Mouse (Mus musculus) cerebellum, adult 9-10 months (tissue): ENCODE measurements around the gene Opcml.
A peak's percentile ranks its signal among the peaks of the same experiment; 100 is the strongest.

ENCODE experiments used
- DNase-seq: peaks from one replicate; pipeline ENCODE4 v3.0.0; 2022

Gene Opcml

DNA sequence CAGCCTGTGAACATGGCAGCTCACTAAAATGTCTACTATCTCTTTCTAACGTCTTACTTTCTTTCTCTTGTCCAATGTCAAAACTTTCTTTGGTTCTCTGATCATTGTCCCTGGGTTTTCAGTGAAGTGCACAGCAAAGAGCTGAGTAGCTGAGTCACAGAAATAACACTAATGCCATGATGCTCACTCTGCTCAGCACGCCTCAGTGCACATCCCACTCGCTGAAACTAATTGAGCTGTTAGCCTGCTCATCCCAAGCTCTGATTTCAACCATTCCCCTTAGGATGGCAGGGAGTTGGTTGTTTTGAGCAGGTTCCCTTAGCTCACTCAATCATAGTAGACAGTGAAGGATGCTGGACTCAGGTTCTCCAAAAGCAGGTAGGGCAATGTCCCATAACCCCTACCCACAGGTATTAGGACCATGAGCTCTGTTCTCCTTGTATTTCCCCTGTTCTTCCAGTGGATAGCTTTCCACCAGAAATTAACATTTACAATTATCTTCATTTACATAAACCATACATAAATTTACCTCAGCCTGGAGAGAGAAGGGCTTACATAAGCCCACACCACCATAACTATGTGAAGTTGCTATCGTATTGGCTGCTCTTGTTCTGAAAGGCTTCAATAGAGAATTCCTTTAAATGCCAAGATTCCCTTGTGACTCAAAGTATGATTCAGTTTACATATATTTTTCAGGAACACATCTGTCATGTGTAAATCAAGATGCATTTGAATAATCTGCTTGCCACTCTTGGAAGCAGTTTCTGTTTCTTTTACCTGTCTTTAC is 655.9 kb downstream of the Opcml start:
- DNase-seq = no peak

DNA sequence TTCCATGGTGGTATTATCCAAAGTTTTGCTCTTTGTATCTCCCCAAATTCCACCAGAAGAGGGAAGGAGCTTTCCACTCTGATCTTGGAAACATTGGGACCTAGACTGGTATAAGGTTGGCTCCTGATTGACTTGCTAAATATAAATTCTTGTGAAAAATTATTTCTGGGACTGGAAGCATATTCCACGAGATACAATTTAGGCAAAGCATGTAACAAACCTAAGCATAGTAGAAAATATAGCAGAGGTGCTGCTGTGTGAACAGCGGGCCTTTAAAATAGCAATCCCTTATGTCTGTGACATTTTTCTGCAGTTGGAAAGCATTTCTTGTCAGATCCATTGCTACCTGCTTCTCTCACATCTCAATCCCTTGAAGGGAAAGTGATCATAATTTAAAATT is 661.9 kb downstream of the Opcml start:
- no peak for DNase-seq

DNA sequence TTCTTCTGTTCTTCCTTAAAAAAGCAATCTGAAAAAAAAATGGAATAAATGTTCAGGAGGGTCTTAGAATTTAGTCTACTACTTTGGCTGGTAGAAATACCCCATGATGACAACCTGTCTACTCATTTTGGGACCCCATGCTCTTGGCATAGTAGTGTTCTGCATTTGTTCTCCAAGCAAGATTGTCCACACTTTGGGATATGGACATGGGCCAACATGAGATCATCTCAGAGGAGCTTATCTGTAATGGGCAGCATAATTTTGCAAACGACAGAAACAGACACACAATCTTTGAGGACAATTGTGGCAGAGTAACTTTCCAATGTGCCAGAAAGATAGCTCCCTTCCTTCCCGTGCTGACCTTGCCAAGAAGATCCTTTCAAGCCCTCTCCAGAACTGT is 662.5 kb downstream of the Opcml start:
- peak; percentile 55 for DNase-seq

DNA sequence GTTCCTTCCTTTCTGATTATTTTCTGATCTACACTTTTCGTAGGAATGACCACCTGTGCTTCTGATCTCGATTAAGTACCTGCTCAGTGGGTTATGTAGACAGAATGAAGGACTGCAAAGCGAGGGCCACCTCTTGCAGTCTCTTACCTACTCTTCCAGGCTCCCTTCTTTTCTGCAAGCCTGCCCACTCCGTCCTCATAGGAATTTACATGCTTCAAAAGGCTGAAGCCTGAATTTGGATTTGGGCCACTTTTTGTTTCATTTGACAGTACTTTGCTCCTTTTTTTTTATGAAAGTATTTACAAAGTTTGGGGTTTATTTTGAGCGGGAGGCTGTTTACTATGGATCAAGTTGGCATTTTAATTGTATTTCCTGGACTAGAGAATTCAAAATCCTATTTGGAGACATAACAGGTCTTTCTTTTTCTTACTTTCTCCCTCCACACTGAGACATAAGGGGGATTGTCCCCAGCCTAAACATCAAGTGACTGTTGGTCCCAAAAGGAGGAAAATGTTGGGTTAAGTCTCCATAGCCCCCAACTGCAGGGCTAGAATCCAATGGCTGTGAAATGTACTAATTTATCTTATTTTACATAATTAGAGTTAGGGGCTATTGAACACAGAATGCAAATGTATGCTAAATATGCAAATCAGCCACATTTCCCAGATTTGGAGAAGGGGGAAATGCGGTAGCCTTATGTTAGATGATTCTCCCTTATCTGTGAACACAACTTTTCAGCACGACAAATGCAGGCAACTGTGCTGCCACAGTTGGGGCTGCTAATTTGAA is 667.6 kb downstream of the Opcml start:
- DNase-seq = no peak

DNA sequence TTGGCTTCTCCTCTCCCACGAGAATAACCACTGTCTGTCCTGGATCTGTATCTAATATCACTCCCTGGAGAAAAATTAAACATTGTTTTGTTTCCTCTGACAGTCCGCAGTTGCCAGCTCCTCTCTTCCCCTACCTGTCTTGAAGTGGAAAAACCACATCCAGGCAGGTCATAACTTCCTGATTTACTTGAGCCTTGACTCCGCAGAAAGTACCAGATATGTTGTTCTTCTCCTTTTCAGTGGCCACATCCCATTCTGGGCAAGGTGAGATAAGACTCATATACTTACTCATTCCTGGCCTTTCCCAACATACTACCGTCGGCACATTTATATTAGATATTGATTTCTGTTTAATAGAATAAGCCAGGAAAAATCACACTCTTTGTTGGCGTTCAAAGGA is 673.0 kb downstream of the Opcml start:
- DNase-seq = no peak

DNA sequence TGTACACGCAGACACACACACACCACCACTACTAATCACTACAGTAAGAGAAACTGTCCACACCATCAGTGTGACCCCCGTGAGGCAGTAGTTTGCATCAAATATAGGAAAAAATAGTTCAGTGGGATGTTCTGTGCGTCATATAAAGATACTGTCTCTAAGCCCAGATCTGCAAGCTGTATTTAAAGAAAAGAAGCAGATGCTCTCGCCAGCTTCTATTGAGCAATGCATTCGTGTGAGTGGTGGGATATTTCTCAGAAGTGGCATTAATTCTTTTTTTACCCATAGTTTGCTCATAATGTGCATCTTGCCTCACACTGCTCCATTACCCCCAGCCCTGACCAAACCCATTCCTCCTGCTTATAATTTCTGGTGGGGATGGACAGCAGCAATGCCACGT is 678.8 kb downstream of the Opcml start:
- no peak for DNase-seq

DNA sequence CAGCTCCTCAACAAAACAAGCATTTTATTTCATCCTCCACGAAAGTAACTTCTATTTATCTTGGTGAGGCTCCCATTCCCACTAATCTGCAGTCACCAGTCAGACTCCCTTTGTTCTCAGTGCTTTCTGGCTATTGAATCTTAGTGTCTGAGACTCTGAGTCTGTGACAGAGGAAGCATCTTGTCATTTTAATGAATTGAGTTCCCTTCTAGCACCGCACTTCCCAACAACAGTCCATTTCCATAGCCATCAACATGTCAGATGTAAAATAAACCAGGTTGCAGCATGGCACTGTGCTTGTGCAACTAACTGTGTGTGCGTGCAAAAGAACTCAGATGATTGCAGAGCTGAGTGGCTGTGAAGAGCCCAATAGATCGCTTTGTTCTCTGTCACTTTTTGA is 680.9 kb downstream of the Opcml start:
- DNase-seq = no peak

DNA sequence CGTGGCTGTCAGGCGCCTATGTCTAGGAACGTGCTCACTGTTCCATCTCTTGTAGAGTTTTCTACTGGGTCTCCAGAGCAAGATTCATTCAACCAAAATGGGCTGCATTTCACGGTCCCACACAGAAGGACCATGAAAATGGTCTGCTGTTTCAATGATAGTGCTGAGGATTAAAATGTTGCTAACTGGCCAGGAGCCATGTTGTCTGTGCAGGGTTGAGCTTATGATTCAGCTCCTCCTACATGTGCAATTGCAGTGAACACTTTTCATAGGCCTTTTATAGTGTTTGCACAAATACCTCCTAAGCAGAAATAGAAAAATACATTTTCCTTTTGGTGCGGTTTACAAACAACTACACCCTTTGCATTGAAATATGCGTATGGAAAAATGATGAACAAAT is 684.0 kb downstream of the Opcml start:
- no peak for DNase-seq

DNA sequence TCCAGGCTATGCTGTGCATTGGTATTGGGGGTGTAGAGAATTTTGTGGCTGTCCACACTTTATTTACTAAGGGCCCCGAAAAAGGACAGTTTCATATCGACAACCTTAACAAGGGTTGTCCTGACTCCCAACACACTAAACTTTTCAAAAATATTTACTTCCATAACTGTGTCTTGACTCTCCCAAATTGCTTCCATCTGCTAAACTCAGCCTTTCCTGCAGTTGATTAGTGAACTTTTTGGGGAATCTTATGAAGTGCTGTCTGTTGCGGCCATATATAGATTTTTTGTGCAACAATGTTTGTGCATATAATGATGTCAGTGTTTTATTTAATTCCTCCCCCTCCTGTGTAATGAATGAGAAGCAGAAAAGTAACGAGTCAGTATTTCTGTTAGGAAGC is 690.7 kb downstream of the Opcml start:
- DNase-seq = no peak

DNA sequence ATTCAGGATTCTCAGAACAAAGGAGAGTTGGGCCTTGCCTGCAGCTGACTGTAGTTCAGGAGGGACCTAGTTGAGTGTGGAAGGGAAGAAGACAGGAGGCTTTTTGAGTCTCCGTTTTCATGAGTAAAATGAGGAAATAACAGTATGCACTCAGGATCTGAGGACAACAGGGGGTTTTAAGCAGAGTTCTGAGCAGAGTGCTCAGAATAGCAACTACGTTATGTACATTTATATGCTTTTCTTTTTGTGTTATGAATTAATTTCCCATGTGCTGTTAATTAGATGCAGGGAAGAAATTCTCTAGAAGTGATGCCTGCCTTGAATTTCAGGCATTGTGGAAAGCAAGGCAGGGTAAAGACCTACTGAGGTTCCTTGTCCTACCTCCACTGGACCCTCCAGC is 697.9 kb downstream of the Opcml start:
- no peak for DNase-seq

DNA sequence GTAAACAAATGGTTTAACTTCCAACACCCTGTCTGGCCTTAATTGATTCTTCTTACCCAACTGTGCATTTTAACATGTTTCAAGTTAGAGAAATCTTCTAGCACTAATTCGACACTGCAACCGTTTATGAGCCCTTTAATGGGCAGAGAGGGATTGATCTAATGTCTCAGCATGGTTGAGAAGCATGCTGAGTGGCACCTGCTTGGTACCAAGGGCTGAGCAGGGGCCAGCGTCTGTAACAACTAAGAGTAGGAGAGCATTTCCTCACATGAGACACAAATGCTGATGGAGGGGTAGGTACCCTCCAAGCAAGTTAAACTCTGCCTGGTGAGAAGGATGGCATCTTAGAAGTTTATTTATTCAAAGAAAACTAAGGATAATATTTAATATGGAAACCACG is 699.3 kb downstream of the Opcml start:
- peak; percentile 59 for DNase-seq

DNA sequence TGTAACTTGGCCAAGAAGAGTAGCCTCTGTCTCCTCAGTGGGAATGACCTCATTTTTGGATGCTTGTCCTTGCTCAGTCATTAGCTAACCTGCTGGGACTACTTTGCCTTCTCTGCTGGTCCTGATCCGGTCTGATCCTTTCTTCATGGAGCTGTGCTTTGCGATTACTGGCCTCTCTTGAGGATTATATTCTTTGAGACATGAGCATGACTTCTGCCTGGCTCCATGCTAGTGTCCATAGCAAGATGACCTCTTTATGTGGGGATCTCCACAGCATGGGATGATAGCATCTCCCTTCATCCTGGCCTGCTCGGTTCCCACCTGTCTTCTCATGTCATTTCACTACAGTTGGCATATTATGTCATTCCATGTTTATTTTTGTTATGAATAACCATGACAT is 699.8 kb downstream of the Opcml start:
- peak; percentile 89 for DNase-seq

DNA sequence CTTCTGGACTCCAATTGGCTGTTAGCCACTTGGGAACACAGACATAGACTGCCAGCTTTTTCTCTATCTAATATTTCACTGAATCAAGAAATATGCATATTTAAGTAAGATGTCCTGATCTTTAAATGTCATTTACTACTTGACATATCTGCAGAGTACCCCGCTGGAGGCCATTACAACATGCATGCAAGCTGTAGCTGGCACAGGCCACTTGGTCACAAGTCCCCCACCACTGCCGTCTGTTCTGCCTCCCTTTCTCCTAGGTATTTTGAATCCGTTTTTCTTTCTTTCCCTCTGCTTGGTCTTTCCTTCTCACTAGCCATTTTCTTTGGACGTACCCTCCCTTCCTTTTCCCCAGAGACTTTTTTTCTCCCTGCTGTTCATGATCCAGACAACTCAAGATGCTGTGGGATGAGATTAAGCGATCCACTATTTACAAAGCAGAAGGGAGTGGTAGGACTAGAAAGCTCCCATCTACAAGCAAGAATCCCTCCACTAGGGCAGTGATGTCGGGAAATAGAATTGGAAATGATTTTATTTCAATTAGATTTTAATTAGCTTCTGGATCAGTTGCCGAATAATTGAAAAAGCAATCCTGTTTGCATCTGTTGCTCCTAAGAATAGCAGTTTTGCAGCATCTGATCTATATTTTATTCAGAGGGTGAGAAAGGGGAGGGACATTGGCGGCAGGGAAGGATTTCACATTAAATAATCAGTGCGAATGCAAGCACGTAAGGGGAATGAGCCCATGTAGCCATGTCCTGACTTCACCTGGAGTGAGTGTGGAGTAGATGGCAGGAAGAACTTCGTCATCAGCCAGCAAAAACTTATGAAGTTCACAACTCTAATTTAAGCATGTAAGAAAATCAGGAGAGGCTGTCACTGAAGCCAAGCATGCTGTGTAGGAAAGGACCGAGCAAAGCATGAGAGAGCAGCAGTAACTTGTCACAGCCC is 709.5 kb downstream of the Opcml start:
- DNase-seq = peak; percentile 43

DNA sequence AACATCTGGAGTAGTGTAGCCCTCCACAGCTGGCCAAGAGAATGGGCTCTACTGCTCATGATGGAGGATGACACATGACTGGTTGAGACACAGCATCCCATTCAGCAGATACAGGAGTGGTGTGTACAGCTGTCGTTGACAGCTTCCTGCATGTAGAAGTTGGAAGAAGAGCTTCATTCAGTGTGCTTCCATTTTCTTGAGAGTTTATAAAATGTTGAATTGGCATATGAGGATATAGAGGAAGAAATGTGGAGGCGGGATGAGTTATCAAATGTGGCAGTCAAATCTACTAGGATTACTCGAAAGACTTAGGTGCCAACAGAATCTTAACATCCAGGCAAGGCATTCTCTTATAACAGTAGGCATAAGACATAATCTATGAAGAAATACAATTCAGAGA is 723.3 kb downstream of the Opcml start:
- DNase-seq = no peak

DNA sequence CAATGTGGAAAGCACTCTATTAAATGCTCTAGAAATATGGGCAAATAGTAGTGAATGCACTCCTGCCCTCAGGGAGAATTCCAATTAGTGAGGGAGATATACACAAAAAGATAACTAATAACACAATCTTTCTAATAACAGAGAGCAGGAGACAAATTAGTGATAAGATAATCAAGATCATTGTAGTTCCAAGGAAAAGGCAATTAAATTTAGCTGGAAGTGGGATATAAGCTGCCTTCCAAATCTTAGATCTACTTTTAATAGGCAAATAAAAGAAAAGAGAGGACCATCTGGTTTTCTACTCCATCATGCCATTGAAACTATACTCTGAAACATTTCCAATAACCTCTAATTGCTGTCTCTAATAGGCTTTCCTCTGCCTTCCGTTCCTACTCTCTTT is 742.6 kb downstream of the Opcml start:
- no peak for DNase-seq

DNA sequence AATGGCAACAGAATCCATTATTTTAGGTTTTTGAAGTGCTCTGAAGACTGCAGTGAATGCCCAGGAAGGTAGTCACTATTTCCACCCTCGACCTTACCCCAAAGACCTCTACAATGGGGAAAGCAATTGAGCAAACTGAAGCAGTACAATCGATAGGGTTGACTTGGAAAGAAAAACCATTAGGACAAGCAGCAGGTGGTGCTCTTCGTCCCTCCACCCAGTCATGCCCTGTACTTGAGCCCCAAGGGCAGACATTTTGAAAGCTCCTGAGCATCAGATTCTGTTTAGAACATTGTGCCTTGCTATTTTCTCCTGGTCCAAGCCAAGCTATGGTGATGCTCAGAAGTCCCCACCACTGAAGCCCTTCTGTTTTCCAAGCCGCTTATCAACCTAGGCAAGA is 744.4 kb downstream of the Opcml start:
- no peak for DNase-seq

DNA sequence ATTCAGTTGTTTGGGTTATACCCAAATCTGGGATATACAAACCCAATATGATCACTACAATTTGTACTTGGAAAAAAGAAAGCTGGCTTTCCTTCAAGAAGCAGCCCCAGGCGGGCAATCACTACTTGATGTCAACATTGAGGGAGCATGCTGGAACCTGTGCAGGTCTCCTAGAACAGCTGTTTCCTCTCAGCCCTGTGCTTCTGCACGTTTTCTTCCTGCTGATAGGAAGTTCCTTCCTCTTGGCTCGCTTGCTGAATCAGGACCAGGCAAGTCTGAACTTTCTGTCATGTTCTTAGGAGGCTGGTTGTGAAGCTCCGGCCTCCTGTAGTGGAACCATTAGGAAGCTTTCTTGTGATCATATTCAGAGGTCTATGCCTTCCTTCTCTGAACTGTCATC is 746.1 kb downstream of the Opcml start:
- no peak for DNase-seq

DNA sequence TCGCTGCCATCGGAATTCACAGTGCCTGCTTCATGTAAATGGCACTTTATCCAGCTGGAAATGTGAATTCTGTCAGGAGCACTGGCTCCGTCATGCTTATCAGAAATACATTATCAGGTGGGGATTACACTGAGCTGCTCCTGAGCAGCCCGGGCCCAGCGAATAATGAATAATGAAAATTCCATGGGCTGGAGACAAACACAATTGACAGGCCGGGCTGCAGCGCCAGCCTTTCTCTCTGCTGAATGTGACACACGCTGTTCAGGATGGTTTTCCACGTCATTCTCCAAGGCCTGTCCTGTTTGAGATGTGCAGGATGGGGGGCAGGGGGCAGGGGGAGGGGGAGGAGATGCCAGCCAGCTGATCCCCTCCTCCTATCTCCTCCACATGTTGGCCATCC is 757.6 kb downstream of the Opcml start:
- DNase-seq = no peak

DNA sequence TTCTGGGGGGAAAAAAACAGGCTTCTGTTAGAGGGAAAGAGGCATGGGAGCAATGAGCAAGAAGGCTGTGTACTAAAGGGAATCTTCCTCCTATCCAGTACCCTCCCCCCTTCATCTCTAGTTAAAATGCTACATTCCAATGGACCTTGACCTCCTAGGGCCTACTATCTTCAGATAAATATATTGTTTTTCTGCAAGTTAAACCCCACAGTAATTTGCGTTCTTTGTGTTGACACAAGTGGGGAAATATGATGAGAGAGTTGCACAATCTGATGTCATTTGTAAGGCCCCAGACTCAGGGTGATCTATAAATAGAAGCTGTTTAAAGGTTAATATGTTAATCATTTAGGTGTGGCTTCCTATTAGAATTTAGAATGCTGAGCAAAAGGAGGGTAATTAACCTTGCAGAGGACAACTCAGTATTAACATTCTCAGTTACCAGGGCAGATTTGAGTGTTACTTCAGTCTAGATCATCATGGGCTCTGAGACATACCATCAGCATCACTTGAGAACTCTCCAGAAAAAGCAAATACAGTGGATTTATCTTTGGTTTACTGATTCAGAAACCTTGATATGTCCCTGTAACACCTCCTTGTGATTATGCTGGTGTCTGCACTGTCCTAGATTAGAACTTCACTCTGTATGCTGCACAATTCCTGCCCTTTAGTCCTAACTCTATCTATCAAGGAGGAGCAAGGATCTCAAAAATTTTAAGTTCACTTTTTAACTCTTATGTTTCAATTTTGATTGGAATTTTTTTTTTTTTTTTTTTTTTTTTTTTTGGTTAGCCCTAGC is 762.0 kb downstream of the Opcml start:
- DNase-seq = no peak

DNA sequence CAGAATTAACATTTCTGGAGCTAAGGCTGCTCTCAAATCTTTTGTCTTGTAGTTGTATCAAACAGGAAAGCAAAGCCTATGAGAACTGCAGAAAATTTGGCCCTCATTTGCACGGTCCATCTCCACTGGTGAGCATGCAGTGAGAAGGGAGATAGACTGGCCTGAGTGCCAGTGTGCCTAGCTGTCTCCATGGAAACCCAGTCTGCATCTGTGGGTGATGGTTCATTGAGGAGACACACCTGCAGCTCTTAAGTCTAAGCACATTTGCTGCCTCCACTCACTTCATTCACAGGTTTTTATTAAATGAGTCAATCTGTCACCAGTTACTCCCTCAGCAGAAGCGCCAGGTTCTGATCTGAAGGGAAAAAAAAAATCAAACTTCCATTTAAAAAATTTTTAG is 768.1 kb downstream of the Opcml start:
- DNase-seq = no peak

DNA sequence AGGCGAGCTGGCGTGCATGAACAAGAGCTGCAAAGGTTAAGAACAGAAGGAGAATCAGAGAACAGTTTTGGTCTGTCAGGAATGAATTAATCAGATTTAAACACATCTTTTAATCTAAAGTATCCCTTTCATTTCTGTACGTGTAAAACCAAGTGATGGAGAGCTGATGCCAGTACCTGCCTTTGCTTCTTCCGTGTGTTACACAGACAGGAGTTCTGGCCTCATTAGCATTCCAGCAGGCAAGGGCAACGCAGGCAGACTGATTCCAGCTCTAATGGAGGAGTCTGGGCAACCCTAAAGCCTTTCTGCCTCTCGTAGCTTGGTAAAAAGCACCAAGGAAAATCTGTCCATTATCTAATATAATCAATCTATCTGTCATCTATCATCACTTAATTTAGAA is 771.2 kb downstream of the Opcml start:
- DNase-seq = no peak

DNA sequence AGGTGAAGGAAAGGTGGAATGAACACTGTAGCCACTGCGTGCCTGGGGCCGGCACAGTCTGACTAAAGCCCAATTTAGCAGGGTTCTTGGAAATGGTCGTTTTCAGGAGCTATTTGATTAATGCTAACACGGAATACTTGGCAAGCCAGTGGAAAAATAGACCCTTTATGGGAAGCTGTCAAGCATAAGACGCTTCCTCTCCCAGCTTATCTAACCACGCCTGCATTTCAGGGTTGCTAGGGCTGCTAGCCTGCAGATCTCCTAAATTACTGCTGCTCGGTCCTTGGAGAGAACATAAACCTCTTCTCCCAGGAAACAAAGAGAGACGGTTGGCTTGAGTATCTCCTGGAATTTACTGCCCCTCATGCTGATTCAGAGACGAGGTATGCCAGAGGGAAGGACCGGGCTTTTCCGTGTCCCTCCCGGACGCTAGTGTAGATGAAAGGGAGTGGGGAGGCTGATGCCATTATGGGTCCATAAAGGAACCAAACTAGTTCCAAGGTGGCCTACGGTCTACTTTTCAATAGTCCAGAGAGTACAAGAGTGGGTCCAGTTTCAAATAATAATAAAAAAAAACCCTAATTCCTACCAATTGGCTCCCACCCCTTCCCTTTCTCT is 772.6 kb downstream of the Opcml start:
- DNase-seq = no peak
